Mouse (Mus musculus) E14TG2a.4 (cell line): ENCODE data around the gene Fstl1.

Experiments
- CTCF ChIP-seq: conservative IDR thresholded peaks from 2 replicates; pipeline ENCODE4 v1.5.1; 2014; ENCODE audit warnings: low read length
- NANOG ChIP-seq: IDR thresholded peaks from 2 replicates; pipeline ENCODE4 v1.6.1; 2014; ENCODE audit warnings: borderline replicate concordance, low read length, mixed read lengths
- POU5F1 ChIP-seq: IDR thresholded peaks from 2 replicates; pipeline ENCODE4 v1.6.1; 2014; ENCODE audit warnings: low read length, borderline replicate concordance

- no peak for TF ChIP-seq POU5F1
- TF ChIP-seq CTCF: no peak
- no peak for TF ChIP-seq NANOG
Measured at GRCm38 (mm10) chr16:37731431-37731830, 45.2 kb upstream of the Fstl1 start.
